Mouse (Mus musculus) myocyte (in vitro differentiated cells): ENCODE data around the gene Zbp1. TPM values are rescaled to one million over a fixed set of nuclear protein-coding genes. Genes with fewer than 3 reads are reported as not detected.

Experiments
- H3K27me3 ChIP-seq: one replicate; pipeline ENCODE4 v1.6.1; 2011; ENCODE audit not compliant: control insufficient read depth, insufficient read depth, insufficient read length
- H3K36me3 ChIP-seq: one replicate; pipeline ENCODE4 v1.6.1; 2011; ENCODE audit not compliant: control insufficient read depth, insufficient read depth
- H3K4me2 ChIP-seq: one replicate; pipeline ENCODE4 v1.6.1; 2011; ENCODE audit warnings: low read depth, control low read depth
- H3K4me3 ChIP-seq: one replicate; pipeline ENCODE4 v1.5.1; 2011; ENCODE audit warnings: mild to moderate bottlenecking, control low read depth, moderate library complexity
- H3K79me2 ChIP-seq: one replicate; pipeline ENCODE4 v1.6.1; 2011; ENCODE audit not compliant: control insufficient read depth, insufficient read depth
- H3ac ChIP-seq: one replicate; pipeline ENCODE4 v1.6.1; 2011; ENCODE audit not compliant: control insufficient read depth, insufficient read length
- CEBPB ChIP-seq: IDR thresholded peaks from 2 replicates; pipeline ENCODE4 v1.6.1; 2011; ENCODE audit warnings: mild to moderate bottlenecking, moderate library complexity; ENCODE audit not compliant: poor library complexity, insufficient read depth, severe bottlenecking
- E2F4 ChIP-seq: IDR thresholded peaks from one replicate; pipeline ENCODE4 v1.6.1; 2011; ENCODE audit warnings: mild to moderate bottlenecking, control low read depth, moderate library complexity; ENCODE audit not compliant: insufficient read depth
- MAX ChIP-seq: IDR thresholded peaks from one replicate; pipeline ENCODE4 v1.6.1; 2011; ENCODE audit warnings: low read depth, mild to moderate bottlenecking, control low read depth
- MYOD1 ChIP-seq, 3 experiments: IDR thresholded peaks; one replicate each; pipeline ENCODE4 v1.6.1; 2011; ENCODE audit warnings: control low read depth in 2 of 3, low read depth in 2 of 3, mild to moderate bottlenecking in 2 of 3, moderate library complexity in 1 of 3; ENCODE audit not compliant: insufficient read length in 2 of 3, control insufficient read depth in 1 of 3
- MYOG ChIP-seq, 3 experiments: IDR thresholded peaks; one replicate each; pipeline ENCODE4 v1.6.1; 2011; ENCODE audit warnings: control low read depth in 2 of 3, low read depth in 2 of 3, mild to moderate bottlenecking in 2 of 3; ENCODE audit not compliant: insufficient read length in 2 of 3, control insufficient read depth in 1 of 3, insufficient read depth in 1 of 3
- POLR2A ChIP-seq: IDR thresholded peaks from one replicate; pipeline ENCODE4 v1.6.1; 2011; ENCODE audit warnings: low read depth, mild to moderate bottlenecking, control low read depth, moderate library complexity; ENCODE audit not compliant: insufficient read length
- POLR2AphosphoS2 ChIP-seq: IDR thresholded peaks from one replicate; pipeline ENCODE4 v1.6.1; 2011; ENCODE audit warnings: low read depth, control low read depth; ENCODE audit not compliant: insufficient read length
- REST ChIP-seq: IDR thresholded peaks from one replicate; pipeline ENCODE4 v1.6.1; 2011; ENCODE audit warnings: mild to moderate bottlenecking, control low read depth, moderate library complexity; ENCODE audit not compliant: insufficient read depth, insufficient read length
- SRF ChIP-seq: IDR thresholded peaks from one replicate; pipeline ENCODE4 v1.6.1; 2011; ENCODE audit warnings: low read depth; ENCODE audit not compliant: control insufficient read depth, insufficient read length
- TCF12 ChIP-seq: IDR thresholded peaks from one replicate; pipeline ENCODE4 v1.6.1; 2011; ENCODE audit warnings: mild to moderate bottlenecking, control low read depth; ENCODE audit not compliant: poor library complexity, insufficient read depth, severe bottlenecking
- TCF3 ChIP-seq: IDR thresholded peaks from one replicate; pipeline ENCODE4 v1.6.1; 2011; ENCODE audit warnings: low read depth, control low read depth; ENCODE audit not compliant: insufficient read length
- USF1 ChIP-seq: IDR thresholded peaks from one replicate; pipeline ENCODE4 v1.6.1; 2011; ENCODE audit warnings: low read depth, mild to moderate bottlenecking, control low read depth, moderate library complexity
- polyA plus RNA-seq: library from polyadenylated mRNA; unstranded; fragments of >200 nt; fragmentation: generic; extraction: Trizol; gene quantifications from one replicate; pipeline ENCODE4 v1.2.1, GENCODE M21; 2012; ENCODE audit warnings: missing spikeins

The Zbp1 gene
- polyA plus RNA-seq, 1 experiment, result 1.1 TPM

DNA sequence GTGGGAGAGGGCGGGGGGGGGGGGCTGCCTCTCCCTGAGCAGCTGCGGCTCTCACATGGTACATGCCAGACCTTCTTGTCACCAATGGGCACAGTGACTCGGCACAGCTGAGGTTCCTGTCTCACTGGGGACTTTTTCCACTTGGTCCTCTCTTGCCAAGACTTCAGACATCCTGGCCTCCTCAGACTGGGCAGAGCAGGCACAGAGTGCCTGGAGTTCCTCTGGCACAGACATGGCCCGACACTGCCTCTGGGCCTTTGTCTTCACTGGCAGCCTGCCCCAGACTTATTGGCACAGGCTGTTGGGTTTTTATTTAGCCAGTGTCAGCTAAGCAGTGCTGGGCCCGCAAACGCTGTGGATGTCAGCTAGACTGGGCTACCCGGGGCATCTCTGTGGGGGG lies 38.9 kb upstream of the Zbp1 start:
- no peak overlapping the region for H3ac ChIP-seq
- H3K36me3 ChIP-seq, result no peaks in the 10 kb centered on the region
- H3K4me3 ChIP-seq, result no peak overlapping the region
- peaks cover 98% of the 10 kb centered on the region for H3K79me2 ChIP-seq
- no peak for TF ChIP-seq REST
- peak in 2 of 3 experiments; percentile 74 to 81 for TF ChIP-seq MYOD1 (IDR thresholded peaks at IDR 0.05; ENCODE audit: control insufficient read depth in 1 of 3, insufficient read length in 2 of 3, low read depth in 2 of 3)
- peak; percentile 57 for TF ChIP-seq TCF12
- peak; percentile 45 for TF ChIP-seq POLR2A
- peak; percentile 20 for TF ChIP-seq POLR2AphosphoS2
- no peak for TF ChIP-seq CEBPB
- TF ChIP-seq MAX, result no peak
- peak; percentile 42 to 90 (median 58) for TF ChIP-seq MYOG (IDR thresholded peaks at IDR 0.05; ENCODE audit: control insufficient read depth in 1 of 3, insufficient read depth in 1 of 3, insufficient read length in 2 of 3, low read depth in 2 of 3)
- no peak for TF ChIP-seq SRF
- TF ChIP-seq USF1, result no peak
- TF ChIP-seq TCF3, result peak; percentile 60
- no peak for TF ChIP-seq E2F4
- no peaks in the 10 kb centered on the region for H3K27me3 ChIP-seq
- peak overlapping the region; percentile 88 for H3K4me2 ChIP-seq

DNA sequence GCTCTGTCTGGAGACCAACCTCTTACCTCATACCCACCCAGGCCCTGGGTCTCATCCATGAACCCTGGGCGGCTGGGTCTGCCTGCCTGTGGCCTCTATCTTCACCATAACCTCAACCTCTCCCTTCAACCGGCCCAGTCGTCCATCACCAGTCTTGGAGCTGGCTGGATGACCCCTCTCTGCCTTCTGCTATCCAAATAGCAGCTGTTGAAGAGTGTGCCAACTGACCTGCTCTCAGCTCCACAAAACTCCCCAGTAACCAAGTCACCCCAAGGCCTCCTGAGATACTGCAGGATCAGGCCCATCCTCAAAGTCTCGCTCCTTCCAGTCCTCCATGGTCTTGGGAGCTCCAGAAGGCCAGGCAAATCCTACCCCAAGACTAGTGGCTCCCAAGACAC lies 37.8 kb upstream of the Zbp1 start:
- TF ChIP-seq REST (no peak), CEBPB (no peak), MYOD1 (IDR thresholded peaks at IDR 0.05; ENCODE audit: control insufficient read depth in 1 of 3, insufficient read length in 2 of 3, low read depth in 2 of 3) (peak in 2 of 3 experiments; percentile 71 to 72), MYOG (IDR thresholded peaks at IDR 0.05; ENCODE audit: control insufficient read depth in 1 of 3, insufficient read depth in 1 of 3, insufficient read length in 2 of 3, low read depth in 2 of 3) (peak; percentile 10 to 80 (median 62)), TCF12 (no peak)
- no peaks in the 10 kb centered on the region for H3K36me3 ChIP-seq
- peaks cover 98% of the 10 kb centered on the region for H3K79me2 ChIP-seq
- peak overlapping the region; percentile 55 for H3K4me2 ChIP-seq
- no peaks in the 10 kb centered on the region for H3K27me3 ChIP-seq
- no peak overlapping the region for H3K4me3 ChIP-seq
- no peak overlapping the region for H3ac ChIP-seq

DNA sequence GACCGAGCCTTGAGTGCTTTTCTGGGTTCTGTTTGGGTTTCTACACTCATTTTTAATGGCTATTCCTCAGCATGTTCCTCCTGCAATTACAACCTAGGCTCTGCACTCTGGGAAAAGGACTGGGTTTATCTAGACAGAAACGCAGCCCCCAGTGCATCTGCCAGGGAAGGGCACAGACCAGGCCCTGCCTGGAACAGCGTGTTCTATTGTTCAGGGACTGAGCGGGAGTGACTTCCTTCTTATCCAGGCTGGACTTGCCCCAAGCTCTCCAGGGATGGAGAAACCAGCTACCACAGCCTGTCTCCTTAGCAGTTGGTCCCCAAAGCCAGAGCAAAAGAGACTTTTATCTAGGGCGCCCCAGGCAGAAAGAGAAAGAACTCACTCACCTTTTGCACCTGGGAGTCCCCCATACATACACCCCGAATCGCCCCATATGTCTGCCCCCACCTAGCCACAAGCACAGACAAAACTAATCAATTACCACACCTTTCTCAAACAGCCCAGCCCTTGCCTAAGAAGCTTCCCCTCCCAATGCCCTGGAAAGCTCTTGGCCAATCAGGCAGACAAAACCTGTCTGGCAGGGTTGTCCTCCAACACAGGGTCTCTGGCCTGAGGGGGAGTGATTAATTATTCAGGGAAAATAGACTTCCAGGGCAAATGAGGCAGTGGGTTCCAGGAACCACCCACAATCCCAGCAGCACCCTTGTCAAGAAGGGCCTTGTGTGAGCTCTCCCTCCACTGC lies 37.3 kb upstream of the Zbp1 start:
- peaks cover 98% of the 10 kb centered on the region for H3K79me2 ChIP-seq
- no peak overlapping the region for H3K4me3 ChIP-seq
- no peaks in the 10 kb centered on the region for H3K36me3 ChIP-seq

DNA sequence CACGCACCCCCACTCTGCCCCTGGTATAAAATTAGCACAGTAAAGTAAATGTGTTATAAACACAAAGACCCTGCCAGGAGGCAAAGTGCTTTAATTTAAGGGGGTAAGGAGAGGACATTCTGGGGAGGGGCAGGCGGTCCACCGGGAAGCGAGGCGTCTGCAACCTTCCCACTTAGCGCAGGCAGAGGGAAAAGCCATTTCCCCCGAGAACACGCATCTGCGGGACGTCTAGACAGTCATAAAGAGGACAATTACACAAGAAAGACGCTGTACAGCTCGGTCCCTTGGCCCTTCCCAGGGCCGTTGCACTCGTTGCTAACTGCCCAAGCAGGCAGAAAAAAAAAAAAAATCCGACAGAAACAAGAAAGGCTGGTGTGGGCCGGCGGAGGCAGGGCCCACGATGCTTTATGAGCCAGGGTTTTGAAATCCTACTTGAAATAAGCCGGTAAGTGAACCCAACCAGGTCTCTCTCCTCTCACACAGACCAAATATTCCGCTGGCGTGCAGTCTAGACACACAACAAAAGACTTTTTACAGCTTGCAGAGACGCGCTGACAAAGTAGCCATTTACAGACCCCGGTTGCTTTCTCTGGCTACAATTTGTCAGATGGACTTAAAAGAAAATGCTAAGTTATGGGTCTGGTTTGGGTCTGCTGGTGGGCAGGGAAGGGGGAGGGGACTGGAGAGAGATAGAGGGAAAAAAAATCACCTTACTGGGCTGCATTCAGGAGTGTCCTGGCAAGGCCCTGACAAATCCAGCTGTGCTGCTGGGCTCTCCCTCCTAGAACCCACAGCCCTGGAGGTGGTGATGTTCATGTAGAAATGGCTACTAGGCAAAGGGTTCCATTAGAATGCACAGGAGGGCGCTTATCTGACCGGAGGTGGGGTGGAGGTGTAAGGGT lies 35.3 kb upstream of the Zbp1 start:
- H3ac ChIP-seq, result no peak overlapping the region
- H3K36me3 ChIP-seq, result no peaks in the 10 kb centered on the region
- H3K79me2 ChIP-seq, result peaks cover 98% of the 10 kb centered on the region
- no peak overlapping the region for H3K4me3 ChIP-seq
- TF ChIP-seq USF1, result no peak
- TF ChIP-seq POLR2AphosphoS2, result peak; percentile 42
- peak overlapping the region; percentile 1 for H3K4me2 ChIP-seq
- no peaks in the 10 kb centered on the region for H3K27me3 ChIP-seq

More for the DNA sequence above, 37.3 kb upstream of the Zbp1 start:
- TF ChIP-seq E2F4 (no peak), TCF3 (no peak), SRF (no peak), MYOD1 (IDR thresholded peaks at IDR 0.05; ENCODE audit: control insufficient read depth in 1 of 3, insufficient read length in 2 of 3, low read depth in 2 of 3) (no peak), TCF12 (no peak)
- H3K4me2 ChIP-seq, result peak overlapping the region; percentile 55
- no peaks in the 10 kb centered on the region for H3K27me3 ChIP-seq
- no peak overlapping the region for H3ac ChIP-seq

GRCm38 (mm10) chr2:173251675-173252074 lies 33.0 kb upstream of the Zbp1 start:
- H3K79me2 ChIP-seq, result peaks cover 100% of the 10 kb centered on the region
- no peak overlapping the region for H3K4me3 ChIP-seq
- TF ChIP-seq TCF3 (no peak), MYOD1 (IDR thresholded peaks at IDR 0.05; ENCODE audit: control insufficient read depth in 1 of 3, insufficient read length in 2 of 3, low read depth in 2 of 3) (no peak), SRF (no peak), POLR2A (no peak), MAX (no peak), TCF12 (no peak)
- no peak overlapping the region for H3ac ChIP-seq
- no peaks in the 10 kb centered on the region for H3K27me3 ChIP-seq
- H3K4me2 ChIP-seq, result no peak overlapping the region
- no peaks in the 10 kb centered on the region for H3K36me3 ChIP-seq
